Mouse (Mus musculus) macrophage (primary cell): Measurements from ENCODE around the gene Plekhg1. TPM values are rescaled to one million over a fixed set of nuclear protein-coding genes. Genes with fewer than 3 reads are reported as not detected.

Source experiments
- H3K27ac ChIP-seq: fragments of 350-480 bp; formaldehyde crosslinking; 2 replicates; pipeline ENCODE4 v1.9.0; 2021
- H3K36me3 ChIP-seq: fragments of 350-480 bp; formaldehyde crosslinking; 2 replicates; pipeline ENCODE4 v1.9.0; 2021; ENCODE audit errors: inconsistent target
- H3K4me3 ChIP-seq: fragments of 350-480 bp; formaldehyde crosslinking; 2 replicates; pipeline ENCODE4 v1.9.0; 2021; ENCODE audit errors: inconsistent target
- H3K79me2 ChIP-seq: fragments of 350-480 bp; formaldehyde crosslinking; 2 replicates; pipeline ENCODE4 v1.9.0; 2021; ENCODE audit errors: inconsistent target
- WGBS: methylation state at CpG from one replicate; pipeline ENCODE4 v1.1.7; 2026; ENCODE audit warnings: inconsistent platforms; ENCODE audit not compliant: missing documents; 5-methylcytosine and 5-hydroxymethylcytosine counted together
- polyA plus RNA-seq: library from polyadenylated mRNA; stranded (reverse); fragments of 250-400 nt; gene quantifications from 3 replicates; pipeline ENCODE4 v1.2.4, GENCODE M21; 2018; ENCODE audit warnings: inconsistent platforms

The Plekhg1 gene
- polyA plus RNA-seq, 1 experiment from 2014 or later = 1.1 TPM

DNA sequence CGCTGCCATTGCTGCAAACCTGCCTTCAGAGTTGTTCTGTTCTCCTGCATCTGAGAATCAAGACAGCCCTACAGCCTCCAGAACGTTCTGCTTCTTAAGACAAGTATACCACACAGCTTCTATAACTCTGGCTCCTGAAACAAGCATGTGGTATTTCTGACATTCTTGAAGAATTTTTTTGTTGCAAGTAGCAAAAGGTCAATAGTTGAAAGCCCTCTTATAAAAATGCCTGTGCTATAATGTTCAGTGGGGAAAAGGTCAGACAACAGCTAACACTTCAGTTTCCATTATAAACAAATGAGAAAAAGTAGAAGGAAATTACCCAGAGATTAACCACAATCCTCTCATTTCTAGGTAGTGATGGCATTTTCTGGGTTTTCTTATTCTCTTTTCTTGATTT is 34.2 kb downstream of the Plekhg1 start:
- no peaks in the 10 kb centered on the region for H3K79me2 ChIP-seq
- H3K4me3 ChIP-seq = no peak overlapping the region
- WGBS = 97% methylated on average over 2 of the region's 2 CpGs
- H3K27ac ChIP-seq = no peak overlapping the region
- no peaks in the 10 kb centered on the region for H3K36me3 ChIP-seq

DNA sequence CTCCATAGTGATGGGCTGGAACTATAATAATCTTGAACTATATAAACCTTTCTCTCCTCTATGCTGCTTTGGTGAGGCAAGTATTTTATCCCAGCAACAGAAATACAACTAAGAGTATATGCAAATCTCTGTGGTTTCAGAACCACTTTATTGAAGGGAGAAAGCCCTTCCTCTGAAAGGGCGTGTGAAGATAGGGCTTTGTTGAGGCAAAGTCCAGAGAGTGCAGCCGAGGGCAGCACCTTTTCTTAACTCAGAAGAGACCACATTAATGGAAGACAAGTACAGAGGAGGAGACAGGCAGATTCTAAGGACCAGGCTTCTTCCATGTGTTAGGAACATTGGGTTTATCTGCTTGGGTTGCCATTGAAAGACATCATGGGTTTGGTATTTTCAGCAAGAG is 36.6 kb downstream of the Plekhg1 start:
- 89% methylated on average over 2 of the region's 2 CpGs for WGBS
- no peaks in the 10 kb centered on the region for H3K36me3 ChIP-seq
- no peaks in the 10 kb centered on the region for H3K79me2 ChIP-seq
- H3K4me3 ChIP-seq = no peak overlapping the region
- H3K27ac ChIP-seq = no peak overlapping the region

GRCm38 (mm10) chr10:3785362-3785761 is 45.2 kb downstream of the Plekhg1 start:
- no peak overlapping the region for H3K4me3 ChIP-seq
- H3K79me2 ChIP-seq = no peaks in the 10 kb centered on the region
- H3K27ac ChIP-seq = no peak overlapping the region
- H3K36me3 ChIP-seq = no peaks in the 10 kb centered on the region
- 97% methylated on average over 3 of the region's 4 CpGs for WGBS

DNA sequence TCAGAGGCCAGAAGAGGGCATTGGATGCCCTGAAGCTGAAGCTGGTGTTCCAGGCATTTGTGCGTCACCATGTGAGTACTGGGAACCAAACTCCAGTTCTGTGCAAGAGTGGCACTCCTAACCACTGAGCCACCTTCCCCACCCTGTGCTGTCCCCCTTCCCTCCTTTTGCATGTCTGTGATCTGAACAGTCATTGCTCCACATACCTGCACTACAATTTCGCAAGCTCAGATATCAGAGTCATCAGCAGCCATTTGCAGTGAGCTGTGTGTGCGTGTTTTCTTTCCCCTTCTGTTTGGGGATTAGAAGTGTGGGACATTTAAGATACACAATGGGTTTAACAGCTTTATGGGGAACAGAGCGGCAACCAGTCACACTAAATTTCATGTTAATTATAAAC is 46.4 kb downstream of the Plekhg1 start:
- no peaks in the 10 kb centered on the region for H3K36me3 ChIP-seq
- no peak overlapping the region for H3K27ac ChIP-seq
- H3K79me2 ChIP-seq = no peaks in the 10 kb centered on the region
- WGBS = 95% methylated on average over 4 of the region's 4 CpGs
- H3K4me3 ChIP-seq = no peak overlapping the region

GRCm38 (mm10) chr10:3787006-3787405 is 46.8 kb downstream of the Plekhg1 start:
- Histone ChIP-seq H3K27ac (no peak overlapping the region), H3K36me3 (no peaks in the 10 kb centered on the region), H3K79me2 (no peaks in the 10 kb centered on the region), H3K4me3 (no peak overlapping the region)
- WGBS = 95% methylated on average over 5 of the region's 5 CpGs

- Histone ChIP-seq H3K36me3 (no peaks in the 10 kb centered on the region), H3K27ac (no peak overlapping the region), H3K4me3 (no peak overlapping the region), H3K79me2 (no peaks in the 10 kb centered on the region)
- WGBS = 97% methylated on average over 3 of the region's 3 CpGs
Observed at GRCm38 (mm10) chr10:3793825-3794224, 53.7 kb downstream of the Plekhg1 start.

DNA sequence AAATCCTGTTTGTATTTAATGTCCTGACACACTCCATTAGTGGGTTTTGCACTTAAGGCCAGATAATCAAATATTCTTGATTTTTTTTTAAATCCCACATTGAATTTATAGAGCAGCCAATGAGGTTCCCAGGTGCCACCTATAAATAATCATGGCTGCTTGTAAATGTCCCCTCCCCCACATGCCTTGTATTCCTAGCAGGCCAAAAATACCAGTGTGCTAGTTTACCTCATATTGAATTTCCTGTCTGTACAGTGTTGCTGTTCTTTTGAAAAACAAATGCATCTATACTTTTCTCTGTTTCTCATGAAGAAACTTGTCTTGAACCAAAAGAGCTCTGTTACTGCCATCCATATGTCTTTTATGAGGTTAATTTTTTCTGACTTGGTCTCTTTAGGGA is 59.3 kb downstream of the Plekhg1 start:
- Histone ChIP-seq H3K79me2 (no peaks in the 10 kb centered on the region), H3K27ac (no peak overlapping the region), H3K36me3 (no peaks in the 10 kb centered on the region), H3K4me3 (no peak overlapping the region)

GRCm38 (mm10) chr10:3801254-3801653 is 61.1 kb downstream of the Plekhg1 start:
- 96% methylated on average over 6 of the region's 6 CpGs for WGBS
- Histone ChIP-seq H3K4me3 (no peak overlapping the region), H3K79me2 (no peaks in the 10 kb centered on the region), H3K36me3 (no peaks in the 10 kb centered on the region), H3K27ac (no peak overlapping the region)

DNA sequence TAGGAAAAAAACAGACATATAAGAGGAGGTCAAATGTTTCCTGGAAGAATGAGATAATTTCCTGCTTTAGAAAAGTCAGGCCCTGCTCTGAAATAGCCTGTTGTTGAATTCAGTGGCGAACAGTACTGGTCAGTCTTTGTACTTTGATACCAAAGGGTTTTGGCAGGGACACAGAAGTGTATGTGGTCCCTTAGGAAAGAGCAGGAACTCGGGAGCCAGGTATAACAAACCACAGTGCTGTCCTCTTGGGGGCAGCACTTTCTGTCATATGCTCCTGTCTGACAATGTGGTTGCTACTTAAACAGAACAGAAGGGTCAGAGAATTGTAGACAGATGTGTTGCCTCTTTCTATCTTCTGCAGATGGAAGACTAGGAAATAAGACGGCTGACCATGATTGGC is 65.2 kb downstream of the Plekhg1 start:
- 68% methylated on average over 3 of the region's 3 CpGs for WGBS
- Histone ChIP-seq H3K27ac (no peak overlapping the region), H3K4me3 (no peak overlapping the region), H3K79me2 (no peaks in the 10 kb centered on the region), H3K36me3 (no peaks in the 10 kb centered on the region)

GRCm38 (mm10) chr10:3807980-3808379 is 67.8 kb downstream of the Plekhg1 start:
- Histone ChIP-seq H3K4me3 (no peak overlapping the region), H3K27ac (no peak overlapping the region), H3K36me3 (no peaks in the 10 kb centered on the region), H3K79me2 (no peaks in the 10 kb centered on the region)
- 83% methylated on average over 3 of the region's 3 CpGs for WGBS

DNA sequence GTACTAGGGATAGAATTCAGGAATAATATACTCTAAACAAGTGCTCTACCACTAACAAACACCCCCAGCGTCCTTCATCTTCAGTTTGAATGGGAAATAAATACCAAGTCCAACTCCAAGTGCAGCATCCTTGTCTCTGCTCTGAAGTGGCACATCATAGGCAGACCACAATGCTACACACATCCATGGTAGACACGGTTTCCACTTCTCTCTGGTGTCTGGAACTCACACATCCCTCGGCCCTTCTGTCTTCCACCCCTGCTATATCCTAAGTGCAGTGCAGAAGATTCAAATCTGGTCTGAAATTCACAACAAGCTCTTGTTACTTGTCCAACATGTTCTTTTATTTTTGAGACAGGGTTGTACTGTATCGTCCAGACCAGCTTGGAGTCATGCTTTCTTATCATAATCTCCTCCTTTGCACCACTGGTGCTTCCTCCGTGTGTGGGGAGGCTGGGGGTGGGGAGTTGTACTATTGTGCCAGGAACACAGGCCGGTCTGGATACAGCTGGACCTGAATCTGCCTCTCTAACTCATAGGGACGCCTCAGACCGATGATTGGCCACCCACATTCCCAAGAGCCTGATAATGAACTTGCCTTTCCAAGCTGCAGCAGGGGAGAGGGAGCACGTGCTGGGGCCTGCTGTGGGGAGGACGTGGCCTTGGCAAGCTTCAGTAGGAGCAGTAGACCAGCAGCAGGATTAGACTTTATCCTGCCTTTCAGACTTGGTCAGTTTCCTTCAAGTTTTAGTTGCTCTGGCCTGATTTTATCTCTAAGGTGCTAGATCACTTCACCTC is 70.5 kb downstream of the Plekhg1 start:
- WGBS = 87% methylated on average over 10 of the region's 10 CpGs
- Histone ChIP-seq H3K79me2 (no peaks in the 10 kb centered on the region), H3K27ac (no peak overlapping the region), H3K36me3 (no peaks in the 10 kb centered on the region), H3K4me3 (no peak overlapping the region)

DNA sequence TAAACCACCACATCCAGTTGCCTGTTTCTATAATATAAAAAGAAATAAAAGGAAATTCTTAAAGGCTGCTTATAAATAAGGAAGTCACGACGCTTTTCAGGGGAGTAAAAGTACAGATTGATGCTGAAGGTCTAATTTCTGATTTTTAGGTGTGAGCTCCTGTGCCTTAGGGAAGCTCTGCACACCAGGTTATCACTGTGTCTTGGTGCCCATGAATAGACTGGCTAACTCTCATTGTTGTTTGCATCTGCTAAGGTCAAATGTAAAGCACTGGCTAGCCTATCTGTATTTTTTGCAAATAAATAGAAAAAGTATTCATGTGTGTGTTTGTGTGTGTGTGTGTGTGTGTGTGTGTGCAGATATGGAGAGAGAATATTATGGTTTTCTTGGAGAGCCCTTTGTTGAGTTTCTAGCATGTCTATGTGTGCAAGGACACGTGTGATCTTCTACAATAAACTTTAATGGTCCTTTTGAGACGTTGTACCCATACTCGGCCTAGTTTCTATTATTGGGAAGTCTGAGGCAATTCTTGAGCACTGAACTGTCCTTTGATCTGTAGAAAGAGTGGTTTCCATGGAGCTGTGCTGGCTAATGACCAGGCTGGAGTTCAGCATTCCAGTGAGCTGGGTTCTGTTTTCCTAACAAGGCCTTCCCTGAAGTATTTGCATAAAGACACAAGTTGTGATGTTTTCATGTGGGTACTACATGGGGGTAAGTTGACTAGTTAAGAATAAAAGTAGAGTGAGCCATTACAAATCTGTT is 79.0 kb downstream of the Plekhg1 start:
- H3K4me3 ChIP-seq = no peak overlapping the region
- H3K79me2 ChIP-seq = no peaks in the 10 kb centered on the region
- H3K27ac ChIP-seq = no peak overlapping the region
- WGBS = 91% methylated on average over 5 of the region's 5 CpGs
- H3K36me3 ChIP-seq = no peaks in the 10 kb centered on the region

GRCm38 (mm10) chr10:3823826-3824225 is 83.7 kb downstream of the Plekhg1 start:
- WGBS = 91% methylated on average over 6 of the region's 6 CpGs
- H3K4me3 ChIP-seq = no peak overlapping the region
- no peak overlapping the region for H3K27ac ChIP-seq
- H3K36me3 ChIP-seq = no peaks in the 10 kb centered on the region
- no peaks in the 10 kb centered on the region for H3K79me2 ChIP-seq

DNA sequence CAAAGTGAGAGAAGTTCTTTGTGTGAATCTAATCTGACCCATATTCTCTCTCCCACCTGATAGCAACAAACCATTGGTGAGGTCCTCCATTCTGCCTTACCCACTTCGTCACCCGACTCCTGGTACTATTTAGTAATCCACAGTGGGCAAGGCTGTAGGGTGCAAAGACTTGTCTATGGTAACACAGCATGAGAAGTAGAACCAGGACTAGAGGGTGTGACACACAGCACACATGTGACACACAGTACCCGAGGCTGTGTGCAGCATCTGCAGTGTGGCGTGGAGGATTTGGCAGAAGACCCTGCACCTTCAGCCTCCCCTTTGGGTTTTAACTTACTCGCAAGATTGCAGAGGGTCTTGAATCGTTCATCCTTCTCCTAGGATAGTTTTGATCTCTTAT is 85.9 kb downstream of the Plekhg1 start:
- WGBS = 89% methylated on average over 6 of the region's 6 CpGs
- Histone ChIP-seq H3K36me3 (no peaks in the 10 kb centered on the region), H3K4me3 (no peak overlapping the region), H3K27ac (no peak overlapping the region), H3K79me2 (no peaks in the 10 kb centered on the region)

DNA sequence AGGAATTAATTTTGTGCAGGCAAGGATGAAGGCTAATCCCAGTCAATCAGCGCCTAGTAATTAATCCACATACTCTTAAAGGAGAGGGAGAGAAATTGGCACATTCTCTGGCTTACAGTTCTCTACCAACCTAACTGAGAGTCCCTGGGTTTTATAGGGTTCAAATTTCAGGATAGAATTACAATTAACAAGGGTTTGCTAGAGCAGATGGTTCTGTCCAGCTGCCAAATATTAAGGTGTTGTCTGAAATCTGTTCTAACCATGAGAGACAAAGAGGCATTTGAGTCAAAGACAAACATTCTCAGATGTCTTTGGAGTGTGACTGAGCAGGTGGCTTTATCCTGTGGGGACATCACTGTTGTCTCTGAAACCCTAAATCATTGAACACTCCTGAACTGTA is 87.2 kb downstream of the Plekhg1 start:
- 91% methylated on average over 1 of the region's 1 CpGs for WGBS
- Histone ChIP-seq H3K4me3 (no peak overlapping the region), H3K79me2 (no peaks in the 10 kb centered on the region), H3K36me3 (no peaks in the 10 kb centered on the region), H3K27ac (no peak overlapping the region)
